In the genomic region with DNA sequence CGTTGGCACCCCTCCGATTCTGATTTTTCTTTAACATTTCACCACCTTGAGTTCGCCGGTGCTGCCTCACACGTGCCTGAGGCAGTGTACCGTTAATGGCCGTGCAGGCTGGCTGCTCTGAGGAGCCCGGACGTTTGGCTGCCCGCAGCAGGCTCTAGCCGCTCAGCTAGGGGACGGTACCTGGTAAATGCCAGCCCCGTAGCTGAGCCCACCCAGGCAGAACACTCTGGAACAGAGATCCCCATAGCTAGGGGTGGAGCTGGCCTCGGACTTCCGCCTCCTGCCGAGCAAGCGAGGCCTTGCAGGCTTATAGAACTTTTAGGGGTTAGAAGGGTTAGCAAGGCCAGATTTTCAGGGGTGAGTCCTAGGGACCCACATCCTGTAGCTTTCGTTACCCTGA, we compare ENCODE assay signal across 10 mouse cellular contexts.
DNase-seq lines count a peak whose midpoint lies in the region; TF ChIP-seq lines count a peak whose summit lies in the region.
"Had no signal": no experiment of that assay in that cellular context is flagged by ENCODE, and none has a peak within 500 bp of the region (broad histone marks: within the 10 kb centered on the region; RNA-seq: fewer than 3 reads in every experiment).

No protein-coding gene starts in this region.

- no peak for TF ChIP-seq EP300 in heart, adult 2 months (IDR thresholded peaks at IDR 0.05; ENCODE audit: insufficient read depth, low read depth, low read length)

- H3K4me1 ChIP-seq in heart, adult 2 months (ENCODE audit: control insufficient read depth, insufficient read depth, low read length): no peaks in the 10 kb centered on the region
- peaks cover 18% of the 10 kb centered on the region for H3K4me1 ChIP-seq in E14TG2a.4 (replicated peaks; ENCODE audit: low read depth, low read length)

- no peaks in the 10 kb centered on the region for H3K9me3 ChIP-seq in E14TG2a.4 (ENCODE audit: low read length)
- H3K9me3 ChIP-seq: neural tube, embryonic 13.5 days had no signal

- no peaks in the 10 kb centered on the region for H3K27me3 ChIP-seq in heart, adult 2 months (ENCODE audit: control insufficient read depth, insufficient read depth, low read length)
- no peaks in the 10 kb centered on the region for H3K27me3 ChIP-seq in E14TG2a.4 (ENCODE audit: insufficient read depth, low read length)
- H3K27me3 ChIP-seq: neural tube, embryonic 13.5 days had no signal

- no peak overlapping the region for H3K9ac ChIP-seq in heart, adult 2 months (ENCODE audit: low read depth, low read length)
- H3K9ac ChIP-seq: neural tube, embryonic 13.5 days had no signal

- WGBS in heart, adult 2 months: 70% methylated on average over 18 of the region's 18 CpGs

- no peak overlapping the region for H3K27ac ChIP-seq in heart, adult 2 months
- H3K27ac ChIP-seq: neural tube, embryonic 13.5 days had no signal

- H3K4me3 ChIP-seq in heart, adult 2 months: no peak overlapping the region
- peak overlapping the region; percentile 59 for H3K4me3 ChIP-seq in E14TG2a.4 (replicated peaks; ENCODE audit: low read length)
- H3K4me3 ChIP-seq: neural tube, embryonic 13.5 days had no signal

- intact Hi-C loops in heart, adult 2 months (cut with DNase I): loop anchor here (10.0 kb wide), 1 partner anchor 133 kb away; no protein-coding TSS in a partner anchor
- intact Hi-C loops in heart, postnatal 14 days (cut with DNase I): loop anchor here (10.0 kb wide), 1 partner anchor 133 kb away; no protein-coding TSS in a partner anchor
- intact Hi-C loops in gastrocnemius, postnatal 14 days (cut with DNase I; ENCODE audit: low total_unique reads): no loop called here

- peak; percentile 28 for TF ChIP-seq CTCF in heart, adult 2 months (IDR thresholded peaks at IDR 0.05)
- peak; percentile 44 for TF ChIP-seq CTCF in E14TG2a.4 (conservative IDR thresholded peaks at IDR 0.05; ENCODE audit: low read length)

- no peak for DNase-seq in heart, adult 2 months
- no peak for DNase-seq in heart, postnatal 14 days
- DNase-seq in WW6 (ENCODE audit: low read depth, low spot score): peak; percentile 9
- DNase-seq in kidney, postnatal 10 days: peak; percentile 17
- DNase-seq in gastrocnemius, postnatal 14 days: no peak
- DNase-seq in lung, adult 18-20 months: no peak
- DNase-seq: adrenal gland, adult 8-10 months; cerebellum, adult 8-10 months had no signal

- no peaks in the 10 kb centered on the region for H3K36me3 ChIP-seq in heart, adult 2 months (ENCODE audit: control insufficient read depth, insufficient read depth, low read length)
- peaks cover 18% of the 10 kb centered on the region for H3K36me3 ChIP-seq in E14TG2a.4 (ENCODE audit: insufficient read depth, low read length)

- no peaks in the 10 kb centered on the region for H3K79me2 ChIP-seq in heart, adult 2 months (replicated peaks; ENCODE audit: control insufficient read depth, insufficient read depth, low read length)

- TF ChIP-seq POLR2A in heart, adult 2 months (IDR thresholded peaks at IDR 0.05; ENCODE audit: insufficient read depth, low read depth, low read length): no peak

Comparison
In these comparisons a context has a peak if more than half of its experiments do, and no peak if none do; other contexts are left out.
1. DNase-seq: peak in WW6 (single experiment) and kidney, postnatal 10 days (single experiment); none in heart, adult 2 months (0 of 2), heart, postnatal 14 days (0 of 2), gastrocnemius, postnatal 14 days (single experiment) and lung, adult 18-20 months (0 of 2).